8 mouse cellular contexts compared by ENCODE assay signal in genomic region chr17:88067202-88067901, GRCm38 (mm10). TPM values are rescaled to one million over a fixed set of nuclear protein-coding genes. Genes with fewer than 3 reads are reported as not detected.
DNase-seq lines count a peak whose midpoint lies in the region; ATAC-seq and TF ChIP-seq lines count a peak whose summit lies in the region.

No protein-coding gene starts in this region.

- H3K4me2 ChIP-seq in kidney, embryonic 14.5 days (replicated peaks; ENCODE audit: low read depth, low read length), result peak overlapping the region; percentile 52
- H3K4me2 ChIP-seq in forebrain, postnatal 0 days (ENCODE audit: low read depth), result peak overlapping the region; percentile 52; the same call in 1 of the 2 replicates

- H3K9ac ChIP-seq in kidney, embryonic 14.5 days (ENCODE audit: low read depth, low read length), result 0 out of 2 replicates have a peak overlapping the region, but pooled peaks have one; percentile 100
- H3K9ac ChIP-seq in forebrain, postnatal 0 days, result no peak overlapping the region

- peaks cover 26% of the 10 kb centered on the region for H3K79me2 ChIP-seq in macrophage (ENCODE audit: inconsistent target)

- WGBS in kidney, embryonic 14.5 days, result 75% methylated on average over 4 of the region's 4 CpGs
- WGBS in forebrain, postnatal 0 days, result 77% methylated on average over 4 of the region's 4 CpGs
- 88% methylated on average over 4 of the region's 4 CpGs for WGBS in macrophage (ENCODE audit: missing documents)

- no peaks in the 10 kb centered on the region for H3K36me3 ChIP-seq in kidney, embryonic 14.5 days (ENCODE audit: control insufficient read depth, insufficient read depth, low read length)
- H3K36me3 ChIP-seq in forebrain, postnatal 0 days (ENCODE audit: insufficient read depth), result no peaks in the 10 kb centered on the region
- no peaks in the 10 kb centered on the region for H3K36me3 ChIP-seq in macrophage (ENCODE audit: inconsistent target)

- H3K27ac ChIP-seq in kidney, embryonic 14.5 days (ENCODE audit: low read depth, low read length), result no peak overlapping the region
- no peak overlapping the region for H3K27ac ChIP-seq in forebrain, postnatal 0 days (ENCODE audit: low read depth, low read length)
- no peak overlapping the region for H3K27ac ChIP-seq in macrophage

- H3K9me3 ChIP-seq in kidney, embryonic 14.5 days (ENCODE audit: control insufficient read depth, low read length), result no peaks in the 10 kb centered on the region
- H3K9me3 ChIP-seq in forebrain, postnatal 0 days (ENCODE audit: low read length), result no peaks in the 10 kb centered on the region

- TF ChIP-seq CTCF in forebrain, postnatal 0 days (IDR thresholded peaks at IDR 0.05; ENCODE audit: low read depth), result no peak

- peak overlapping the region; percentile 98 for H3K4me3 ChIP-seq in kidney, embryonic 14.5 days (ENCODE audit: low read length)
- peak overlapping the region; percentile 98 for H3K4me3 ChIP-seq in forebrain, postnatal 0 days (ENCODE audit: low read depth, low read length)
- H3K4me3 ChIP-seq in macrophage (ENCODE audit: inconsistent target), result peak overlapping the region; percentile 58

- no peak for DNase-seq in kidney, adult 9 months
- DNase-seq in ES-CJ7 (ENCODE audit: low read depth, low spot score), result peak; percentile 32
- DNase-seq in forebrain, postnatal 0 days, result no peak
- no peak for DNase-seq in T-cell, adult 2 months (ENCODE audit: low spot score)
- DNase-seq in urinary bladder, postnatal 10 days (ENCODE audit: low spot score), result no peak

- H3K4me1 ChIP-seq in kidney, embryonic 14.5 days (ENCODE audit: control insufficient read depth, insufficient read depth, low read length), result peaks cover 8% of the 10 kb centered on the region; the same call in 1 of the 2 replicates
- peaks cover 6% of the 10 kb centered on the region; the same call in 1 of the 2 replicates for H3K4me1 ChIP-seq in forebrain, postnatal 0 days (ENCODE audit: insufficient read depth)

- H3K27me3 ChIP-seq in kidney, embryonic 14.5 days (ENCODE audit: control insufficient read depth, insufficient read depth, low read length), result no peaks in the 10 kb centered on the region
- H3K27me3 ChIP-seq in forebrain, postnatal 0 days (ENCODE audit: insufficient read depth, low read length), result no peaks in the 10 kb centered on the region

- ATAC-seq in kidney, embryonic 14.5 days (ENCODE audit: low FRiP score, low TSS enrichment), result no peak
- no peak for ATAC-seq in forebrain, postnatal 0 days
- ATAC-seq in inflammation-experienced regulatory T-cells, adult 6 months, result no peak

RNA-seq across cellular contexts. Expression of gene Fbxo11, which starts 2.3 kb away (rescaled TPM):
- polyA plus RNA-seq in kidney, embryonic 14.5 days (2014; fragmentation: Nextera tagmentation; extraction: Ambion mirVana), result 26.7 and 28.0 TPM in 2 replicates
- total RNA-seq in forebrain, postnatal 0 days (2014; rRNA removed), result 56.7 and 72.8 TPM in 2 replicates
- polyA plus RNA-seq in forebrain, postnatal 0 days (2015; fragmentation: Nextera tagmentation; extraction: Ambion mirVana), result 19.6 and 24.9 TPM in 2 replicates
- total RNA-seq in macrophage (2018; cell fraction: chromatin; rRNA removed), result 100 to 1,000 TPM in 15 of 26 experiments, 10 to 100 TPM in 11; 77.0 to 273 (median 106) TPM
- total RNA-seq in macrophage (2018; cell fraction: cytosol; rRNA removed), result 100 to 1,000 TPM in 1 of 26 experiments, 10 to 100 TPM in 25; 30.7 to 101 (median 49.0) TPM
- 100 to 1,000 TPM in 8 of 26 experiments, 10 to 100 TPM in 18; 54.4 to 210 (median 80.3) TPM for total RNA-seq in macrophage (2018; cell fraction: nucleus; rRNA removed)
- 33.3 to 64.4 TPM (median 36.2 TPM) in 3 replicates for polyA plus RNA-seq in macrophage (2018)
- 10 to 100 TPM; 15.8 to 26.4 (median 17.9) TPM for polyA plus RNA-seq in inflammation-experienced regulatory T-cells, adult 6 months (2017; shearing (Covaris generic))
